Mouse (Mus musculus) ovary, postnatal 14 days (tissue): ENCODE measurements around the gene Olfr630.
"Not testable (repeated sequence)": the region's sequence is repeated elsewhere in the genome, so short reads cannot be mapped to it uniquely, and the experiment has no call there.

ENCODE experiments used
- DNase-seq: peaks from one replicate; pipeline ENCODE4 v3.0.0; 2022; ENCODE audit warnings: low spot score

The Olfr630 gene

DNA sequence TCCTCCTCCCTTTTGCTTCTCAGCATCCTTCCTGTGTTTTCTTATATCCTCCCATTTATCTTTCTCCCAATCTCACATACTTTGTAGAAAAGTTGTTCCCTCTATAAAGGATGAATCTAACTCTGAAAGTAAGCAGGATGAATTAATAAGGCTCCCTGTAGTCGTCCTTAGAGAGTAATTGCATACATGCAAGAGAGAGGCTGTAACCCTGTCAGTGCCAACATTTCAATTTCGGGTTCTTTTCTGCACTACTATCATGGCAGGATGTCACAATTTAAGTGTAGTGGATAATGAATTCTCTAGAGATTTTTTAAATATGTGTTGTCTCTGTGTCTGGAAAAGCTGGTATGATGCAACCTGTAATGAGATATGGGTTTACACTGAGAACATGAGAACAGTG is at the start of gene Olfr630:
Olfr630 (minus strand) TSS at position 101 of the 400 bp plus-strand sequence.
- DNase-seq, result no peak

DNA sequence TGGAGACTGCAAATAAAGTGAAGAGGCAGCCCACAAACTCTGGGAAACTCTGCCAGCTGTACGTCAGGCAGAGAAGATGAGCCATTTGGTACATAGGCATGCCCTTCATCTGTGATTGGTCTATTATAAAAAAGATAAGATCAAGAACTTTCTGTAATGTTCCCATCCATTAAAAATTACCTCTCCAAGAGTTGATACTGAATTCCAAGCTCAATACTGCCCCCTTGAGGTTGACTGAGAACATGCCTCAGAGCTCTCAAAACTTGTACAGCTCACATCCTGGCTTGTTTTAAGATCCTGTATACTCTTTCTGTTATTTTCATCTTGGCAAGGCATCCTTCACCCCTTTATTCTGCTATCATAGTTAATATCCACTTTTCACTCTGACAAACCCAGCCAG is 49.7 kb upstream of the Olfr630 start:
- peak; percentile 1 for DNase-seq

DNA sequence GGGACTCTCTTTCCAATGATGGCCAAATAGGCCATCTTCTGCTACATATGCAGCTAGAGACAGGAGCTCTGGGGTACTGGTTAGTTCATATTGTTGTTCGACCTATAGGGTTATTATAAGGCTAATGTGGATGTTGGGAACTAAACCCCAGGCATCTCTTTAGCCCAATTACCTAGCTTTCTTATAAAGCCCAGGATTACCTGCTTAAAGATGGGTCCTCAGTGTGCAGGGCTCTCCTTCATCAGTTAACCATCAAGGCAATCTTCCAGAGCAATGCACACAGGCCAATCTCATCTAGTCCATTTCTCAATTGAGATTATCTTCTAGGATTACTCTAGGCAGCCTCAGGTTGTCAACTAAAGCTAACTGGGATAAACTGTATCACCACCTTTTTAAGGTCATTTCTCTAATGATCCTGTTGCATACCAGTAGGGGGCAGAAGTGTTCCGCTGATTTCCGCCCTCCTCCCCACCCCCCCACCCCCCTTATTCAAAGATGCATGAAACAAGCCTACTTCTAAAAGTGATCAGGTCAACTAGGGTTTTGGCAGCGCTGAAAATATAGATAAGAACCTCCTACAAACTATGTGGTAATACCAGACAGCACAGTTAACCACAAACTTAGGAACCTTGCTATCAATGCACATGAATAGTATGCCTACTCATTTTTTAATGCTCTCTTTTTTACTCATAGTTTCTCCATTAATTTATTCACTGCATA is 35.7 kb upstream of the Olfr630 start:
- no peak for DNase-seq

DNA sequence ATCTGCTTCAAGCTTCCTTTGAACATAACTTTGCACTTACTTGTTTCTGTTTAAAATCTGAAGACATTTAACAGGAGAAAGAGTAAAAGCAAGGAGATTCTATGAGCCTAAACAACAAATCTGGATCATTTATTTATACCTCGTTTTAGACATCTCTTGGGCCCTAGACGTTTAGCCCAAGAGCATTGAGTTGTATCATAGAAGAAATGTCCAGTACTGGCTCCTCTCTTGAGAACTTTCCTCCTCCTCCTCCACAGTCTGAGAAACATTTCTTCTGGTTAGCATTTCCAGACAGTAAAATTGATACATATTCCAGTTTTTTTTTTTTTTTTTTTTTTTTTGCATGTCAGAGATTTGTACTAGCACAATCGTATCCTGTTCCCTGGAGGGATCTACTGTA is 34.6 kb upstream of the Olfr630 start, which contains the start of gene Olfr67:
Olfr67 (minus strand) TSS at position 101 of the 400 bp plus-strand sequence.
- DNase-seq, result no peak

DNA sequence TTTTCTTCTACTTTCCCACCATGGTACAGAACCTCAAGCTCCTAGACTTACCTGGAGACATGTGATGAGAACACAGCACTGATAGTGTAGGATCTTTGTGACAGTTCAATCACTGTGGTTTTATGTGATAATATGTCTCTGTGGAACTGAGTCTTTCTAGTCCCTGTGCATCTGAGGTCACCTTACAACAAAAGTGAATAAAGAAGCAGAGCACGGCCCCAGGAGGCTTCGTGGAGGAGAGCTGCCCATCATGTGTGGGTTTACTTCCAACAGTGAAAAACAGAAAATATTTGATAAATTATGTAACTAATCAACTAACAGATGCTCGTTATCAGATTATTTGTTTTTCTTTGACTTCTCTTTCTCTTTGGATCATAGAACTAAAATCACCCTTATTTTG is 22.5 kb upstream of the Olfr630 start, which contains the start of gene Olfr68:
Olfr68 (minus strand) TSS at position 101 of the 400 bp plus-strand sequence.
- DNase-seq, result no peak

DNA sequence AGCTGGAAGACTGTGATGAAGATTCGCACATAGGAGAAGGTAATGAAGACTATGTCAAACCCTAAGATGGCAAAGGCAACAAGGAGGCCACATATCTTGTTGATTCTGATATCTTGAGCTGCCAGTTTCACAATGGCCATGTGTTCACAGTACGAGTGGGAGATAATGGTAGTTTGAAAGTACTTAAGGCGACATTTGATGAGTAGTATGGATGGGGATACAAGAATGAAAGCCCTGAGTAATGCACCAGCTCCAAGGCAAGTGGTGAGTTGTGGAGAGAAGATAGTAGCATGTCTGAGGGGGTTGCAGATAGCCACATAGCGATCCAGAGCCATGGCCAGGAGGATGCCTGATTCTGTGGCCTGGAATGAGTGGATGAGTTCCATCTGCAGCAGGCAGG is 20.5 kb upstream of the Olfr630 start:
- DNase-seq, result not testable (repeated sequence)

DNA sequence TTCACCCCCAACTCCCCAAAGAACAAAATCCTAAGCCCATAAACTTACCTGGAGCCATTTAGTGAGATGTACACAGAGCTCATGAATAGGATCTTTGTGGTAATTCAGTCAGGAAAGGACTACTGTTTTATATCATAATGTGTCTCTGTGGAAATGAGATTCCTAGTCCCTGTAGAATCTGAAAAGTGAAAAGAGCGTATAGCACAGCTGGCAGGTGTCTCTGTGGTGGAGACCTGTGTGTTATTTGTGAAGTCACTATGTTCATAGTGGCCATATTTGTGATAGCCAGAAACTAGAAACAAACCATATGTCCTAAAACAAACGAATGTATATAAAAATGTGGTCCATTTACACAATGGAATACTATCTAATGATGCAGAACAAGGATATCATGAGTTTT is 14.4 kb upstream of the Olfr630 start, which contains the start of gene Olfr69:
Olfr69 (minus strand) TSS at position 101 of the 400 bp plus-strand sequence.
- DNase-seq, result no peak

DNA sequence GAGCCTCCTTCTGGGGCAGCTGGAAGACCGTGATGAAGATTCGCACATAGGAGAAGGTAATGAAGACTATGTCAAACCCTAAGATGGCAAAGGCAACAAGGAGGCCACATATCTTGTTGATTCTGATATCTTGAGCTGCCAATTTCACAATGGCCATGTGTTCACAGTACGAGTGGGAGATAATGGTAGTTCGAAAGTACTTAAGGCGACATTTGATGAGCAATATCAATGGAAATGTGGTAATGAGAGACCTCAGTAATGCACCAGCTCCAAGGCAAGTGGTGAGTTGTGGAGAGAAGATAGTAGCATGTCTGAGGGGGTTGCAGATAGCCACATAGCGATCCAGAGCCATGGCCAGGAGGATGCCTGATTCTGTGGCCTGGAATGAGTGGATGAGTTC is 10.6 kb upstream of the Olfr630 start:
- not testable (repeated sequence) for DNase-seq

DNA sequence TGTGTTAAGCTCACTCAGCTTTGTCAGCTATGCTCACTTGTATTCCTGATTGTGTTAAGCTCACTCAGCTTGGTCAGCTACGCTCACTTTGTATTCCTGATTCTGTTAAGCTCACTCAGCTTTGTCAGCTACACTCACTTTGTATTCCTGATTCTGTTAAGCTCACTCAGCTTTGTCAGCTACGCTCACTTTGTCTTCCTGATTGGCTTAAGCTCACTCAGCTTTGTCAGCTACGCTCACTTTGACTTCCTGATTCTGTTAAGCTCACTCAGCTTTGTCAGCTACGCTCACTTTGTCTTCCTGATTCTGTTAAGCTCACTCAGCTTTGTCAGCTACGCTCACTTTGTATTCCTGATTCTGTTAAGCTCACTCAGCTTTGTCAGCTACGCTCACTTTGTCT is 5.1 kb upstream of the Olfr630 start:
- DNase-seq, result not testable (repeated sequence)

DNA sequence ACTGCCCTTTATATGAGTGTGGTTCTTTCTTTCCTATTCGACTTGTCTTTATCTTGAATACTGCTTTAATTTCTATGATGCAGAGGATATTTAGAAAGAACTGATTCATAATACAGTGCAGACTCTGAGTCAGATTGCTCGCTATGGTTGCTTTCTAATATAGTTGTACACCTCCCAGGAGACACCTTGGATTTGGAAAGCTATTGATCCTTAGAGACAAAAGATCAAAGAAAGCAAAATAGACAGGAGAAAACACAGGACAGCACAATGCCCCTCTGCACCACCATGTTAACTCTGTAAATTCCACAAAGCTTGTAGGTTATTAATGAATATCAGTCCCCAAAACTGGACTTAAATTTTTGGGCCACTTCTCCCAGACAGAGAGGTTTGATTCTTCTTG is 12.3 kb downstream of the Olfr630 start, which contains the start of gene Olfr629:
Olfr629 (minus strand) TSS at position 101 of the 400 bp plus-strand sequence.
- no peak for DNase-seq

DNA sequence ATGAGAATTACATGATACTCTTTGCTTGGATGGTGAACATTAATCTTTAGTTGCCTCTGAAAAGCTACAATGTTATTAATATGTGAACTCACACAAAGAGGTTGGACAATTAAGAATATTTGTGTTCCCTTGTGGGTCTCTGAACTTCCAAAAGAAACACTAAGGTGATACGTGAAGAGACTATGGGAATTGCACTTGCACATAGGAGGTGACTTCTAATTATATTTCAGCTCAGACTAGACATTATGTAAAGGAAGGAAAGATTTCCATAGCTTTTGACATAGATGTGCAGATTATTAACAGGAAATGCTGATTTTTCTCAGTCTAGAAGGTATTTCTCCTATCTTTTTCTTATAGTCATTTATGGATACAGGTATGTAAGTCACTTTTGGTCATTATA is 27.1 kb downstream of the Olfr630 start, which contains the start of gene Olfr628:
Olfr628 (plus strand) TSS at position 301 of the 400 bp plus-strand sequence.
- DNase-seq, result no peak

DNA sequence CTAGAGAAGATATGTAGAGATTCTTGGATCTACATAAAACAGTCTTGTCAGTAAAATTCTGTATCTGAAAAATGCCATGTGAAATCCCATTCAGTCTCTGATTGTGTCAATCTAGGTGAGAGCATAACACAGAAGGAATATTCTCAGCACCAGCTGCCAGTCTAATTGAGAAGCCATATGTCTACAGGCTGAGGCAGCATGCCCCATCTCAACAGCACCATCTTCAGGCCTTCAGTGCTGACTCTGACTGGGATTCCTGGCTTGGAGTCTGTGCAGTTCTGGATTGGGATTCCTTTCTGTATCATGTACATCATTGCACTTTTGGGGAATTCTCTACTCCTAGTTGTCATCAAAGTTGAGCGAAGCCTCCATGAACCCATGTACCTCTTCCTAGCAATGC is 40.7 kb downstream of the Olfr630 start:
- DNase-seq, result not testable (repeated sequence)

DNA sequence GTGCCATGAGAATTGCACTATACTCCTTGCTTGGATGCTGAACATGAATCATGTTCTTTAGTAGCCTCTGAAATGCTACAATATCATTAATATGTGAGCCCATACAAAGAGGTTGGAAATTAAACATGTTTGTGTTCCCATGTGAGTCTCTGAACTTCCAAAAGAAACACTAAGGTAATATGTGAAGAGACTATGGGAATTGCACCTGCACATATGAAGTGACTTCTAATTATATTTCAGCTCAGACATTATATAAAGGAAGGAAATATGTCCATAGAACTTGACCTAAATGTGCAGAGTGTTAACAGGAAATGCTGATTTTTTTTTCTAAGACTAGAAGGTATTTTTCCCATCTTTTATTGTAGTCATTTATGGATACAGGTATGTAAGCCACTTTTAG is 42.8 kb downstream of the Olfr630 start, which contains the start of gene Olfr243:
Olfr243 (plus strand) TSS at position 301 of the 400 bp plus-strand sequence.
- no peak for DNase-seq

DNA sequence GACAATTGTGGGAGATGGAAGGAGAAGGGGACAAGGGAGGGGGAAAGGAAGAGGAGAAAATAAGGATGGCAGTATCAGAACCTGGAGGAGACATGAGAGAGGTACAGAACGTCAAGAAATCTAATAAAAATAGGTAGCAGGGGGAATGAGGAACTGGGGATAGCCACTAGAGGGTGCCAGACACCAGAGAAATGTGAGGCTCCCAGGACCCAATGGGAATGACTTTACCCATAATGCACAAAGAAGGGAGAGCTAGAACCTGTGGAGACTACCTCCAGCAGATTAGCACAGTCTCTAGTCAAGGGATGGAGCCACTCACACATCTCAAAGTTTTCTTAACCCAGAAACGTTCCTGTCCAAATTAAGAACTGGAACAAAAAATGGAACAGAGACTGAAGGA is 45.1 kb downstream of the Olfr630 start:
- no peak for DNase-seq
